Mouse (Mus musculus): ENCODE measurements at regions not wholly inside any gene's neighbourhood (a gene's known extent, or its start where the extent isn't known, plus 50 kb on each side); places are given as distances from the start of the nearest gene placed in this dataset.

- DNase-seq = peak; percentile 12
Measured at GRCm38 (mm10) chr11:20987171-20987815, 103.8 kb upstream of the Peli1 start.

GRCm38 (mm10) chr11:20987841-20988251 is 103.2 kb upstream of the Peli1 start:
- peak; percentile 68 for DNase-seq

- DNase-seq = no peak
Measured at GRCm38 (mm10) chr11:20988871-20989270, 102.2 kb upstream of the Peli1 start.

- no peak for DNase-seq
Measured at GRCm38 (mm10) chr11:20993580-20993979, 97.5 kb upstream of the Peli1 start.

GRCm38 (mm10) chr11:21001400-21001799 is 89.7 kb upstream of the Peli1 start:
- DNase-seq = no peak

GRCm38 (mm10) chr11:21007222-21007621 is 83.9 kb upstream of the Peli1 start:
- DNase-seq = no peak

GRCm38 (mm10) chr11:21009505-21009904 is 81.6 kb upstream of the Peli1 start:
- DNase-seq = no peak

GRCm38 (mm10) chr11:21010867-21011266 is 80.2 kb upstream of the Peli1 start:
- no peak for DNase-seq

- DNase-seq = no peak
Measured at GRCm38 (mm10) chr11:21014250-21014649, 76.8 kb upstream of the Peli1 start.

- no peak for DNase-seq
Measured at GRCm38 (mm10) chr11:21015536-21015935, 75.6 kb upstream of the Peli1 start.

GRCm38 (mm10) chr11:21016133-21016746 is 74.9 kb upstream of the Peli1 start:
- no peak for DNase-seq

- DNase-seq = no peak
Measured at GRCm38 (mm10) chr11:21016791-21017329, 74.2 kb upstream of the Peli1 start.

GRCm38 (mm10) chr11:21019829-21020228 is 71.3 kb upstream of the Peli1 start:
- no peak for DNase-seq

GRCm38 (mm10) chr11:21024111-21024510 is 67.0 kb upstream of the Peli1 start:
- no peak for DNase-seq

GRCm38 (mm10) chr11:21024521-21024920 is 66.6 kb upstream of the Peli1 start:
- DNase-seq = no peak

GRCm38 (mm10) chr11:21027299-21027698 is 63.8 kb upstream of the Peli1 start:
- no peak for DNase-seq

GRCm38 (mm10) chr11:21030362-21030761 is 60.7 kb upstream of the Peli1 start:
- DNase-seq = no peak

GRCm38 (mm10) chr11:21031816-21032215 is 59.3 kb upstream of the Peli1 start:
- DNase-seq = no peak

- no peak for DNase-seq
Measured at GRCm38 (mm10) chr11:21033234-21033822, 57.8 kb upstream of the Peli1 start.

GRCm38 (mm10) chr11:21033823-21034401 is 57.2 kb upstream of the Peli1 start:
- DNase-seq = no peak

GRCm38 (mm10) chr11:21036161-21036916 is 54.8 kb upstream of the Peli1 start:
- no peak for DNase-seq

GRCm38 (mm10) chr11:21037267-21037906 is 53.7 kb upstream of the Peli1 start:
- DNase-seq = no peak
